Mouse (Mus musculus) cerebellum, adult 2 months (tissue): Measurements from ENCODE around the gene Dvl1.

Source experiments
- CTCF ChIP-seq: fragments of 200-500 bp; IDR thresholded peaks from 2 replicates; pipeline ENCODE4 v1.5.1; 2011; ENCODE audit warnings: low read depth, mild to moderate bottlenecking, control low read depth, low read length, moderate library complexity, borderline replicate concordance; ENCODE audit not compliant: insufficient read depth
- POLR2A ChIP-seq: fragments of 200-500 bp; IDR thresholded peaks from 2 replicates; pipeline ENCODE4 v1.6.1; 2011; ENCODE audit warnings: low read length, control low read depth, borderline replicate concordance; ENCODE audit not compliant: insufficient read depth

DNA sequence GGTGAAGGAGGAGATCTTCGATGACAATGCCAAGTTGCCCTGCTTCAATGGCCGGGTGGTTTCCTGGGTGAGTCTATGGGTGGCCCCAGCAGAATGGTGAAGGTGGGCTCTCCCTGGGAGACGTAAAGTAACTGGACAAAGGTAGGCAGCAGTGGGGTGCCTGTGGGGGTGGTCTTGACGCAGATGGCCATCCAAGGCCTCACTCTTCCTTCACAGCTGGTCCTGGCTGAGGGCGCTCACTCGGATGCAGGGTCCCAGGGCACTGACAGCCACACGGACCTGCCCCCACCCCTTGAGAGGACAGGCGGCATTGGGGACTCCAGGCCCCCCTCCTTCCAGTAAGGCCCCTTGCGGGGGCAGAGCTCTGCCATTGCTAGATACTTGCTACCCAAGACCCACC lies 6.2 kb downstream of the Dvl1 start:
- no peak for TF ChIP-seq CTCF
- TF ChIP-seq POLR2A, result no peak
